Mouse (Mus musculus): ENCODE data around the gene E330017A01Rik.
"Not testable (repeated sequence)": the region's sequence is repeated elsewhere in the genome, so short reads cannot be mapped to it uniquely, and the experiment has no call there.

E330017A01Rik gene

GRCm38 (mm10) chr16:58638689-58639175 lies at the start of gene E330017A01Rik:
E330017A01Rik (minus strand) TSS chr16:58638739.
- no peak for DNase-seq

GRCm38 (mm10) chr16:58685548-58686537 lies 47.3 kb upstream of the E330017A01Rik start:
- DNase-seq, result no peak

- DNase-seq, result no peak
Observed at GRCm38 (mm10) chr16:58684537-58684936, 46.0 kb upstream of the E330017A01Rik start.

GRCm38 (mm10) chr16:58683911-58684310 lies 45.4 kb upstream of the E330017A01Rik start:
- DNase-seq, result no peak

GRCm38 (mm10) chr16:58682870-58683269 lies 44.3 kb upstream of the E330017A01Rik start:
- no peak for DNase-seq

GRCm38 (mm10) chr16:58682046-58682445 lies 43.5 kb upstream of the E330017A01Rik start:
- no peak for DNase-seq

GRCm38 (mm10) chr16:58678660-58679059 lies 40.1 kb upstream of the E330017A01Rik start:
- DNase-seq, result no peak

GRCm38 (mm10) chr16:58677491-58677890 lies 39.0 kb upstream of the E330017A01Rik start:
- DNase-seq, result no peak

- no peak for DNase-seq
Observed at GRCm38 (mm10) chr16:58676633-58677032, 38.1 kb upstream of the E330017A01Rik start.

- no peak for DNase-seq
Observed at GRCm38 (mm10) chr16:58676156-58676555, 37.6 kb upstream of the E330017A01Rik start.

- DNase-seq, result no peak
Observed at GRCm38 (mm10) chr16:58675256-58675655, 36.7 kb upstream of the E330017A01Rik start.

GRCm38 (mm10) chr16:58673811-58674410 lies 35.4 kb upstream of the E330017A01Rik start:
- no peak for DNase-seq

GRCm38 (mm10) chr16:58672396-58672795 lies 33.9 kb upstream of the E330017A01Rik start:
- no peak for DNase-seq

GRCm38 (mm10) chr16:58671212-58671985 lies 32.9 kb upstream of the E330017A01Rik start:
- no peak for DNase-seq

GRCm38 (mm10) chr16:58670643-58671042 lies 32.1 kb upstream of the E330017A01Rik start:
- no peak for DNase-seq

- DNase-seq, result peak; percentile 80
Observed at GRCm38 (mm10) chr16:58669917-58670630, 31.5 kb upstream of the E330017A01Rik start, which contains the start of gene Cpox. Cpox (plus strand) TSS chr16:58670292.

GRCm38 (mm10) chr16:58669264-58669663 lies 30.7 kb upstream of the E330017A01Rik start:
- DNase-seq, result no peak

GRCm38 (mm10) chr16:58668586-58668985 lies 30.0 kb upstream of the E330017A01Rik start:
- DNase-seq, result no peak

- not testable (repeated sequence) for DNase-seq
Observed at GRCm38 (mm10) chr16:58666681-58667080, 28.1 kb upstream of the E330017A01Rik start.

- not testable (repeated sequence) for DNase-seq
Observed at GRCm38 (mm10) chr16:58665137-58665536, 26.6 kb upstream of the E330017A01Rik start.

GRCm38 (mm10) chr16:58663816-58664215 lies 25.3 kb upstream of the E330017A01Rik start:
- no peak for DNase-seq

- no peak for DNase-seq
Observed at GRCm38 (mm10) chr16:58663021-58663420, 24.5 kb upstream of the E330017A01Rik start.

All from cerebellum, adult 9-10 months (tissue).